Mouse (Mus musculus): ENCODE data around the gene Pask. TPM values are rescaled to one million over a fixed set of nuclear protein-coding genes. Genes with fewer than 3 reads are reported as not detected.

Pask gene
- total and polyA plus RNA-seq, 3 experiments, result 10.2 to 18.0 (median 11.7) TPM

- dilution Hi-C loops (cut with MboI; ENCODE audit: extremely low pct_ligation_motif_present, extremely low pct_unique_long_range_greater_than_20kb, low sequenced_read_pairs) (no loop called here), in situ Hi-C loops (cut with MboI; ENCODE audit: low pct_ligation_motif_present, low pct_unique_long_range_greater_than_20kb, low sequenced_read_pairs) (no loop called here)
- Histone ChIP-seq H3K4me3 (replicated peaks in 1 of 3; ENCODE audit: low read depth in 2 of 3, low read length in 2 of 3, poor library complexity in 1 of 3) (no peak overlapping the region), H3K9me3 (replicated peaks; ENCODE audit: low read length) (peaks cover 7% of the 10 kb centered on the region), H3K79me2 (replicated peaks; ENCODE audit: control insufficient read depth, extremely low read depth, insufficient read depth, poor library complexity, severe bottlenecking) (no peaks in the 10 kb centered on the region), H3K4me2 (ENCODE audit: insufficient read depth, low read depth, poor library complexity, severe bottlenecking) (no peak overlapping the region), H3K9ac (ENCODE audit: insufficient read depth, low read depth) (no peak overlapping the region), H3K4me1 (ENCODE audit: control insufficient read depth in 1 of 2, insufficient read depth in 2 of 2) (no peaks in the 10 kb centered on the region), H3K27ac (ENCODE audit: insufficient read depth, low read depth) (no peak overlapping the region), H3K36me3 (replicated peaks in 1 of 2; ENCODE audit: control insufficient read depth in 1 of 2, insufficient read depth in 1 of 2, low read length in 1 of 2) (no peaks in the 10 kb centered on the region), H3K27me3 (replicated peaks) (peaks cover 57% of the 10 kb centered on the region)
- no peak for DNase-seq (ENCODE audit: extremely low read depth)
- TF ChIP-seq NRF1 (IDR thresholded peaks at IDR 0.05; ENCODE audit: low read depth, low read length), result no peak
- no peak for TF ChIP-seq MAX (IDR thresholded peaks at IDR 0.05; ENCODE audit: low read length)
- no peak for TF ChIP-seq ZC3H11A (IDR thresholded peaks at IDR 0.05; ENCODE audit: low read depth, low read length)
- TF ChIP-seq SMC3 (IDR thresholded peaks at IDR 0.05; ENCODE audit: low read depth, low read length), result no peak
- TF ChIP-seq ZKSCAN1 (IDR thresholded peaks at IDR 0.05; ENCODE audit: borderline replicate concordance, low read depth, low read length), result no peak
- TF ChIP-seq PAX5 (IDR thresholded peaks at IDR 0.05; ENCODE audit: low read length), result no peak
- TF ChIP-seq RCOR1 (conservative IDR thresholded peaks at IDR 0.05; ENCODE audit: low read depth, low read length), result no peak
- no peak for TF ChIP-seq MYC (IDR thresholded peaks at IDR 0.05; ENCODE audit: low read depth, low read length)
- no peak for TF ChIP-seq SIN3A (IDR thresholded peaks at IDR 0.05; ENCODE audit: low read length)
Measured at GRCm38 (mm10) chr1:93271751-93272150, 71.5 kb downstream of the Pask start.

GRCm38 (mm10) chr1:93270516-93271240 is 72.6 kb downstream of the Pask start:
- no peak for DNase-seq (ENCODE audit: extremely low read depth)
- Histone ChIP-seq H3K4me2 (ENCODE audit: insufficient read depth, low read depth, poor library complexity, severe bottlenecking) (no peak overlapping the region), H3K36me3 (replicated peaks in 1 of 2; ENCODE audit: control insufficient read depth in 1 of 2, insufficient read depth in 1 of 2, low read length in 1 of 2) (no peaks in the 10 kb centered on the region), H3K79me2 (replicated peaks; ENCODE audit: control insufficient read depth, extremely low read depth, insufficient read depth, poor library complexity, severe bottlenecking) (no peaks in the 10 kb centered on the region), H3K27me3 (replicated peaks) (peaks cover 55% of the 10 kb centered on the region), H3K4me1 (ENCODE audit: control insufficient read depth in 1 of 2, insufficient read depth in 2 of 2) (no peaks in the 10 kb centered on the region), H3K4me3 (replicated peaks in 1 of 3; ENCODE audit: low read depth in 2 of 3, low read length in 2 of 3, poor library complexity in 1 of 3) (no peak overlapping the region), H3K9me3 (replicated peaks; ENCODE audit: low read length) (peaks cover 7% of the 10 kb centered on the region), H3K27ac (ENCODE audit: insufficient read depth, low read depth) (no peak overlapping the region), H3K9ac (ENCODE audit: insufficient read depth, low read depth) (no peak overlapping the region)
- TF ChIP-seq PAX5 (IDR thresholded peaks at IDR 0.05; ENCODE audit: low read length) (no peak), HCFC1 (IDR thresholded peaks at IDR 0.05; ENCODE audit: low read depth, low read length) (no peak), ZNF384 (IDR thresholded peaks at IDR 0.05; ENCODE audit: low read depth, low read length) (no peak), TBP (conservative IDR thresholded peaks at IDR 0.05; ENCODE audit: low read depth, low read length) (no peak), ZKSCAN1 (IDR thresholded peaks at IDR 0.05; ENCODE audit: borderline replicate concordance, low read depth, low read length) (no peak), ZC3H11A (IDR thresholded peaks at IDR 0.05; ENCODE audit: low read depth, low read length) (no peak), BHLHE40 (IDR thresholded peaks at IDR 0.05; ENCODE audit: low read depth, low read length) (no peak), UBTF (IDR thresholded peaks at IDR 0.05; ENCODE audit: low read depth, low read length) (no peak)
- in situ Hi-C loops (cut with MboI; ENCODE audit: low pct_ligation_motif_present, low pct_unique_long_range_greater_than_20kb, low sequenced_read_pairs) (no loop called here), dilution Hi-C loops (cut with MboI; ENCODE audit: extremely low pct_ligation_motif_present, extremely low pct_unique_long_range_greater_than_20kb, low sequenced_read_pairs) (no loop called here)
